Mouse (Mus musculus) embryonic fibroblast, embryonic 13.5 days (primary cell): ENCODE measurements around the gene Cryzl2.

ENCODE experiments used
- CTCF ChIP-seq: IDR thresholded peaks from 2 replicates; pipeline ENCODE4 v1.5.1; 2011; ENCODE audit warnings: mild to moderate bottlenecking, control low read depth, low read length, moderate library complexity, borderline replicate concordance; ENCODE audit not compliant: insufficient read depth
- POLR2A ChIP-seq: IDR thresholded peaks from 2 replicates; pipeline ENCODE4 v1.6.1; 2011; ENCODE audit warnings: low read depth, mild to moderate bottlenecking, control low read depth, low read length, moderate library complexity

- TF ChIP-seq CTCF, result no peak
- TF ChIP-seq POLR2A, result no peak
Measured at GRCm38 (mm10) chr1:157433316-157433715, 25.1 kb upstream of the Cryzl2 start.
